Mouse (Mus musculus): ENCODE results near the gene Ptprn2.

DNA sequence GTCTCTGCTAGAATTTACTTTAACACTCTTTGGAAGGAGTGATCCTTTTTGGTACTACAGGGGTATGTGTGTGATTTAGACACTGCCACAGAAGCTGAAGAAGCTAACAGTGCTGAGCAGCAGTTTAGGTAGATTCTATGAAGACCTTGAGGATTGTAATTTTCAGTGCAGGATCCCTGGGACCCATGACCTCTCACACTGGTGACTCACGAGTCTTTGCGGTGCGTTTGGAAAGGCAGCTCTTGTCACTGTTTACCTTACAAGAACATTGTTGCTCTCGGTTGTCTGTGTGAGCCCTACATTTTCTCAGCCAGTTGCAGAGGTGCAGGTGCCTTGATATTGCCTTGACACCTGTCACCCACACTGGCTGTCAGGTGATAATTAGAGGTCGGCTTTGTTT, 431.3 kb downstream of the Ptprn2 start:
- no peak for TF ChIP-seq CTCF (IDR thresholded peaks at IDR 0.05; ENCODE audit: low read depth, low read length)
- TF ChIP-seq POLR2A (IDR thresholded peaks at IDR 0.05; ENCODE audit: borderline replicate concordance, low read depth, low read length), result no peak

Measured in bone marrow macrophage, adult 2 months (primary cell).